Mouse (Mus musculus) inflammation-experienced regulatory T-cells, adult 16 weeks (primary cell): Measurements from ENCODE around the gene Haao. TPM values are rescaled to one million over a fixed set of nuclear protein-coding genes. Genes with fewer than 3 reads are reported as not detected.

Source experiments
- polyA plus RNA-seq: library from polyadenylated mRNA; unstranded; fragments of 100-300 nt; shearing (Covaris generic); gene quantifications from one replicate; pipeline ENCODE4 v1.2.1, GENCODE M21; 2017

Gene Haao
- polyA plus RNA-seq, result 2.3 TPM

DNA sequence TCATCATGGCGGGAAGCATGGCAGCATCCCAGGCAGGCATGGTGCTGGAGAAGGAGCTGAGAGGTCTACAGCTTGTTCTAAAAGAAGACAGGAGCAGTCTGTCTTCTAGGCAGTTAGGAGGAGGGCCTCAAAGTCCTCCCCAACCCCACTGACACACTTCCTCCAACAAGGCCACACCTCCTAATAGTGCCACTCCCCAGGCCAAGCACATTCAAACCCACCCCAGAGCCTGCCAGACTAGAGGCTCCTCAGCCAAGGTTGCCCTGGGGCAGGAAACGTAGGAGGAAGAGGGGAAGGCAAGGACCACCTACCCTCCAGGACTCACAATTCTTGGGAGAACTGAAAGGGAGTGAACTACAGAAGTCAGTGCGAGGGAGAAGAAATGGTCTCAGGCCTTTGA lies at the start of gene Haao:
Gene Haao, minus strand, starts transcription at position 149 of the 400 bp plus-strand sequence.

Other genes with a start within 250 kb of the Haao start
- not detected for gene Kcng3, start 216.1 kb downstream of the Haao start, polyA plus RNA-seq
- 73.4 TPM for gene Mta3, start 141.8 kb downstream of the Haao start, polyA plus RNA-seq